In the genomic region with DNA sequence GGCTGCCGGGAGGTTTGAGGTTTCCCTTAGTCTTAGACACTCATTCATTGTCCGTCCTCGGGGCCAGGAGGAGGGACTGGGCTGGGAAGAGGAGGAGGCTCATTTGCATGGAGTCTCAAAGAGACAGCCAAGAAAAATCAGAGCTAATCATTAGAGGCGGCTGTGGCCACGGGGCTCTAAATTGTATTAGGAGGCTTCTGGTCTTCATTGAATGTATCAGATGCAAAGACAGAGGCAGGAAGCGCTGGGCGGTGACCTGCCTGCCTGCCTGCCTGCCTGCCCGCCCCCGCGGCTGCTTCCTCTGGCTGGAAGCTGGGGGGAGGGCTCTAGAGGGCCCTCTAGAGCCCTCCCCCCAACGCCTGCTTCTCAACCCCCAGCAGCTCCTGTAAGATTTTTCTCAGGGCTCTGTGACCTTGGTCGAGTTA, we compare ENCODE assay signal across 8 mouse cellular contexts. TPM values are rescaled to one million over a fixed set of nuclear protein-coding genes. Genes with fewer than 3 reads are reported as not detected.
DNase-seq lines count a peak whose midpoint lies in the region; ATAC-seq lines count a peak whose summit lies in the region.
"Had no signal": no experiment of that assay in that cellular context is flagged by ENCODE, and none has a peak within 500 bp of the region (broad histone marks: within the 10 kb centered on the region; RNA-seq: fewer than 3 reads in every experiment).

No protein-coding gene starts in this region.

- H3K27me3 ChIP-seq in hindbrain, embryonic 11.5 days (ENCODE audit: control insufficient read depth, insufficient read depth, low read length), result no peaks in the 10 kb centered on the region
- H3K27me3 ChIP-seq in limb, embryonic 12.5 days, result peaks cover 29% of the 10 kb centered on the region
- H3K27me3 ChIP-seq in stomach, embryonic 15.5 days (replicated peaks), result peaks cover 6% of the 10 kb centered on the region

- no peaks in the 10 kb centered on the region for H3K36me3 ChIP-seq in hindbrain, embryonic 11.5 days (ENCODE audit: control insufficient read depth, insufficient read depth, low read length)
- no peaks in the 10 kb centered on the region for H3K36me3 ChIP-seq in limb, embryonic 12.5 days
- no peaks in the 10 kb centered on the region for H3K36me3 ChIP-seq in stomach, embryonic 15.5 days

- 0 out of 2 replicates have a peak overlapping the region, but pooled peaks have one; percentile 15 for H3K4me2 ChIP-seq in hindbrain, embryonic 11.5 days (replicated peaks; ENCODE audit: low read depth, low read length)
- H3K4me2 ChIP-seq in limb, embryonic 12.5 days, result peak overlapping the region; percentile 39
- H3K4me2 ChIP-seq in stomach, embryonic 15.5 days, result peak overlapping the region; percentile 41

- 3% methylated on average over 12 of the region's 12 CpGs for WGBS in hindbrain, embryonic 11.5 days
- WGBS in limb, embryonic 12.5 days, result 1% methylated on average over 12 of the region's 12 CpGs
- 3% methylated on average over 12 of the region's 12 CpGs for WGBS in stomach, embryonic 15.5 days

- DNase-seq in Muller cell, postnatal 12 days (ENCODE audit: inconsistent ontology term), result peak; percentile 87
- peak; percentile 65 for DNase-seq in hindbrain, embryonic 11.5 days (ENCODE audit: low spot score)
- no peak for DNase-seq in cerebellum, adult 18-20 months
- no peak for DNase-seq in spleen, postnatal 10 days (ENCODE audit: low spot score in 2 of 2)

- peak; percentile 82 for ATAC-seq in CD4-positive, CD25-positive, alpha-beta regulatory T cell, adult 4 months
- no peak for ATAC-seq in hindbrain, embryonic 11.5 days (ENCODE audit: low FRiP score)
- no peak for ATAC-seq in limb, embryonic 12.5 days (ENCODE audit: insufficient number of reproducible peaks, insufficient read depth, low FRiP score, low TSS enrichment, low read depth)
- peak; percentile 27; the same call in 1 of the 2 replicates for ATAC-seq in stomach, embryonic 15.5 days (ENCODE audit: insufficient read depth, low FRiP score, low read depth)

- H3K9ac ChIP-seq in hindbrain, embryonic 11.5 days (ENCODE audit: low read depth, low read length), result no peak overlapping the region
- H3K9ac ChIP-seq in limb, embryonic 12.5 days (replicated peaks), result no peak overlapping the region
- no peak overlapping the region for H3K9ac ChIP-seq in stomach, embryonic 15.5 days

- no peaks in the 10 kb centered on the region for H3K9me3 ChIP-seq in hindbrain, embryonic 11.5 days (ENCODE audit: control insufficient read depth, low read length)
- no peaks in the 10 kb centered on the region for H3K9me3 ChIP-seq in limb, embryonic 12.5 days
- no peaks in the 10 kb centered on the region for H3K9me3 ChIP-seq in stomach, embryonic 15.5 days

- peak overlapping the region; percentile 45 for H3K27ac ChIP-seq in hindbrain, embryonic 11.5 days (ENCODE audit: low read depth, low read length)
- H3K27ac ChIP-seq in limb, embryonic 12.5 days, result no peak overlapping the region
- H3K27ac ChIP-seq in stomach, embryonic 15.5 days, result no peak overlapping the region

- H3K4me1 ChIP-seq in hindbrain, embryonic 11.5 days (replicated peaks; ENCODE audit: control insufficient read depth, insufficient read depth, low read length), result peaks cover 10% of the 10 kb centered on the region
- H3K4me1 ChIP-seq in limb, embryonic 12.5 days (replicated peaks), result peaks cover 25% of the 10 kb centered on the region
- H3K4me1 ChIP-seq in stomach, embryonic 15.5 days, result peaks cover 23% of the 10 kb centered on the region

- H3K4me3 ChIP-seq in hindbrain, embryonic 11.5 days (ENCODE audit: low read depth, low read length), result no peak overlapping the region
- no peak overlapping the region for H3K4me3 ChIP-seq in limb, embryonic 12.5 days (replicated peaks)
- peak overlapping the region; percentile 3; the same call in 1 of the 2 replicates for H3K4me3 ChIP-seq in stomach, embryonic 15.5 days (replicated peaks)
- H3K4me3 ChIP-seq: erythroblast, embryonic 14.5 days had no signal

RNA-seq across cellular contexts. Expression of gene Elfn1, which starts 23.2 kb away (rescaled TPM):
- polyA plus RNA-seq in CD4-positive, CD25-positive, alpha-beta regulatory T cell, adult 4 months (2017; shearing (Covaris generic)), result not detected
- polyA plus RNA-seq in hindbrain, embryonic 11.5 days (2014; fragmentation: Nextera tagmentation; extraction: Ambion mirVana), result 1.3 and 1.5 TPM in 2 replicates
- polyA plus RNA-seq in limb, embryonic 12.5 days (2016; fragmentation: Nextera tagmentation; extraction: Ambion mirVana), result 0.28 and 0.35 TPM in 2 replicates
- 0.24 and 0.79 TPM in 2 replicates for polyA plus RNA-seq in stomach, embryonic 15.5 days (2015; fragmentation: Nextera tagmentation; extraction: Ambion mirVana)
- polyA plus RNA-seq: erythroblast, embryonic 14.5 days had no signal

Comparison
In these comparisons a context has a peak if more than half of its experiments do, and no peak if none do; other contexts are left out.
1. ATAC-seq: peak in CD4-positive, CD25-positive, alpha-beta regulatory T cell, adult 4 months (single experiment) and stomach, embryonic 15.5 days (single experiment); none in hindbrain, embryonic 11.5 days (single experiment) and limb, embryonic 12.5 days (single experiment).
2. DNase-seq: peak in Muller cell, postnatal 12 days (single experiment) and hindbrain, embryonic 11.5 days (single experiment); none in cerebellum, adult 18-20 months (0 of 2) and spleen, postnatal 10 days (0 of 2).
3. Peak in every context shown above with its lines, with median percentiles within 50 percentile points of each other: H3K4me2 ChIP-seq.